Mouse (Mus musculus): ENCODE measurements at regions not wholly inside any gene's neighbourhood (a gene's known extent, or its start where the extent isn't known, plus 50 kb on each side); places are given as distances from the start of the nearest gene placed in this dataset.

DNA sequence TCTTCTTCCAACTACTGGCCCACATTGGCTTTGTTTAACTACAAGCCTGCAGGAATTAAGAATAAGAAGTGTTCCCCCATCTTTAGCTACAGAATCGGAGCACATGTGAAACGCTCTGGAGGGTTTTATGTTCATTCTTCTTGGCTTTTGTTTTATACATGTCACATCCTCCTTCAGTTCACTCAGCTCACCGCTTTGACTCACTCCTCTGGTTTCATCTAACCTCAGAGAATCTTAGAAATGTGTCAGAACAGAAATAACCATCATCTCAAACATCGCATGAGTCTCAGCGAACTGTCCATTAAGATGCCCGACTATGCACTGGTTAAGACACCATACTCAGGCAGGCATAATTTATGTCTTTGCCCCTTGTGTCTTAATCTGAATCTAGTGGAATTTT is 255.1 kb upstream of the Gm765 start:
- ATAC-seq, result peak; percentile 65

DNA sequence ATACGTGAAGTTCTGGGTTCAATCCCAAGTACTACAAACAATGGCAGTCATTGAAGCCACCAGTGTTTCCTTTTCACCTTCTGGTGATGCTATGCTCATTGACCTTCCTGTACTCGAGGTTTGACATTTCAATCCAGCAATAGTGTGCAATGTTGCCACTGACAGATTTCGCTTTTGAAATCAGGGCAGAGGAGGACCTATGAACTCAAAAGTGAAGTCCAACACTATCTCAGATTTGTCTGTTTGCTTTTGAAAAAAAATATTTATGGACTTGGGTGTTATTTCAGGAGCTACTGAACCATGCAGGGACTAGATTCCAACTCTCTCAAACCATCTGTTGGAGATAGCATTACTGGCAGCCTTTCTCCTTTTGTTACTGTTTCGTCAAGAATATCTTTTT is 248.4 kb upstream of the Gm765 start:
- no peak for ATAC-seq

GRCm38 (mm10) chr6:98588979-98589378 is 246.4 kb upstream of the Gm765 start:
- ATAC-seq, result no peak

DNA sequence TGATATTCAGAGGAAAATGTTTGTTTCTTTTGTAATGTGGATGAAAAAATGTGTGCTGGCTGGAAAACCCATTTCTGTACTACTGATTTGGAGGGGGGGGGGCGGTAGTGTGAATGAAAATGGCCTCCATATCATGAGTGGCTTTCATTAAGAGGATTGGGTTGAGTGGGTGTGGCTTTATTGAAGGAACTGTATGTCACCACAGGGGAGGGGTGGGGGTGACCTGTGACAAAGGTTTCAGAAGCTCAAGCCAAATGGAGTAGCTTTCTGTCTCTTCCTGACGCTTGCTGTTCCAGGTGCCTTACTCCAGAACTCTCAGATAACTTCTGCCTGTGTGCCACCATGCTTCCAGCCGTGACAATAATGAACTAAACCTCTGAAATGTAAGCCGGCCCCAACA is 242.0 kb upstream of the Gm765 start:
- no peak for ATAC-seq

DNA sequence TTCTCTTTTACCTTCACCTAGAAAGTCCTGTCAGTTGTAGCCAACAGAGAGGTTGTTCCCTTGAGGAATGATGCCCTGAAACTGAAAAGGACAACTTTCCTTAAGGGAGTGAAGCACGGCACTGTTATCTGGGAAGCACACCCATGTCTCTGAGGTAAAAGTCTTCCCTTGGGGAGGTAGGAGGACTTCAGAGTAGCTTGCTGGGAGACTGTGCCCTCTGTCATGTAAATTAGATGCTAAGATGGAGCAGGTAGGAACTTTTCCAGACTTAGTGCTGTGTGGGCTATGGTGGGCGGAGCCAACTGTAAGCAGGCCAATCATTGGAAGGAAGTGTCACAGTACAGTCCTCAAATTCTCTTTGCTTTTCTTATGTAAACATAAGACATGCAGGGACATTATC is 240.3 kb upstream of the Gm765 start:
- no peak for ATAC-seq

DNA sequence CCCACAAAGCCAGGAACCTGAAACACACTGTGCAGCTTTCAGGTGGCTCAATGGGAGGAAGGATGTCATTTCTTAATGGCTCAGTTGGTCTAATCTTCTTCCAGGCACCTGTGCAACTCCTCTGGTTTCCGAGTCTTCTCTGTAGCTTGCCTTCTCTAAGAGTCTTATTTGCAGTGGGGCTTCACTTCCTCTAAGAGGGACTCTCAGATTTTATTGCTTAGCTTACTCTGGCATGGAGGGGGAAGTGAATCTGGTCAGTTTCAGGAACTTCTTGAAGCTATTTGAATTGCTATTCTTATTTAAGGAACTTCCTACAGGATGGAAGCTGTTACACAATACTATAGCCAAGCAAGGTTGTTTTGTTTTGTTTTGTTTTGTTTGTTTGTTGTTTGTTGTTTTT is 232.7 kb upstream of the Gm765 start:
- ATAC-seq, result no peak

DNA sequence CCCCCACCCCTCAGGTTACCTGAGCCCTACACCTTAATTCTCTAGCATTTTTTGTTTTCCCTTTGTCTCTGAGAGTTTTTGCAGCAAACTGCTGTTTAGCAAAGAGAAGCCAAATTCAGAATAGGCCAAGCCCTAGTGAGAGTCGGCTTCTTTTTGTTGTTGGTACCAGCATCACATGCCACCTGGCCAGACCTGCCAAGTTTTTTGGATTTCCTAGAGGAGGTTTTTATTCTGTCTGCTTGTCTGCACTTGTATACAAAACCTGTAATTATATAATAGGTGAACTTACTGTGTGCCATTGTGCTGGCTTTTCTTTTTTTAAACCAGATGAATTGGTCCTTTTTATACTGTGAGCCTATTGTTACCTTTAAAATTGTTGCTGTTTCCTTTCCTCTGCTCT is 213.1 kb upstream of the Gm765 start:
- no peak for ATAC-seq

GRCm38 (mm10) chr6:98553922-98554321 is 211.4 kb upstream of the Gm765 start:
- ATAC-seq, result peak; percentile 68

GRCm38 (mm10) chr6:98551781-98552180 is 209.2 kb upstream of the Gm765 start:
- no peak for ATAC-seq

DNA sequence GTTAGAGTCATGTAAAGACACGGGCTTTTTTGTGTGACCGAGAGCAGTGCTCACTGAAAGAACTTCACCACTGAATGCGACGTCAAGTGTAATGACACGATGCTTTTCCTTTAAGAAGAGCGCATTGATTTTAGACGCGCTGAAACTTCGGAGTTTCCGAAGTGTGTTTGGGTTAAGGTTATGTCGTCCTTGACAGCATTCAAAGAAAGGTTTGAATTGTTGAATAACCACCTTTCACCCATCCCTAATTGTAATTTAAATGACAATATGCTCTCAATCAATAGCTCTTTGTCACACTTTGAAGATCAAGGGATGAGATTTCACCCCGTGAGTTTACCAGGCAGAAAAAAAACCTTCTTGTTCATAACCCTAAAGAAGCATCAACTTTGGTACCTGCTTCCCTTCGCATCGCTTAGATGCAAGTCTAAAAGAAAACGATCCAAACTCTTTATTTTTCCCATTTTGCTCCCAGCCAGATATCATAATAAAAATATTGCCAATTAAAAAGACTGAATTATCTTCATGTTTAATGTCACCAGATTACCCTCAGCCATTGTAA is 184.4 kb upstream of the Gm765 start:
- ATAC-seq, result no peak

GRCm38 (mm10) chr6:98525286-98525685 is 182.7 kb upstream of the Gm765 start:
- ATAC-seq, result peak; percentile 57

GRCm38 (mm10) chr6:98524659-98525058 is 182.1 kb upstream of the Gm765 start:
- ATAC-seq, result no peak

DNA sequence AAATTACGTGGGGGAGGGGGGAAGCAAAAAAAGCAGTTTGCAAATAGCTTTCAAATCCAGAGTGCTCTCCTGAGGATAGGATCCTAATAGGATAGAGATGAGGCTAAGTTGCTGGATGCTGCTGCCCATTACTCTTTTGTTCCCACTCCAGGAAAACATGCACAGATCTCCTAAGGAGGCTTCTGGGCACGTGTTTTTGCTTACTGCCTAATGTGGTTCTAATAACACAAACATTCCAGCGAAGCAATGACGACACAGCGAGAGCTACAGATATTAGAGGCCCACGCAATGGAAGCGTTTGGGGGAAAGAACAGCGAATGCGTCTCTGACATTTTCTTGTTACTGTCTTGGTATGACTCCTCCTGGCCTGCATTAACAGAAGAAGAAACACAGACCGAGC is 179.0 kb upstream of the Gm765 start:
- no peak for ATAC-seq

DNA sequence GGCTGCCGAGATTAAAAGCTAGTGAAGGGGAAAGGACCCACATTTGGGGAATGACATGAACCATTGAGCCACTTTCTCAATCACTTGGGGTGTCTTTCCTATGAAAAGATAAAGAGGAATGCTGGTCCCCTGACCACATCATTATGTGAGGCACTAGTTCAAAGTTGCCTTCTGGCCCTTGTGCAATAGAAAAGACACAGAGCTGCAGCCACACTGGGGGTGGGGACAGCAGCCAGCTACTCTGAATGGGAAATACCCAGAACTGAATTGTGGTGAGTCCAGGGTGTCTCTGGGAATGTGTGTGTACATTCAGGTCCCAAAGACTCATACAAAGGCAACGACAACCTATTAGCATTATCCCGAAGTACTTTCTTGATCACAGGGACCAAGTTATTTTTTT is 172.3 kb upstream of the Gm765 start:
- ATAC-seq, result no peak

DNA sequence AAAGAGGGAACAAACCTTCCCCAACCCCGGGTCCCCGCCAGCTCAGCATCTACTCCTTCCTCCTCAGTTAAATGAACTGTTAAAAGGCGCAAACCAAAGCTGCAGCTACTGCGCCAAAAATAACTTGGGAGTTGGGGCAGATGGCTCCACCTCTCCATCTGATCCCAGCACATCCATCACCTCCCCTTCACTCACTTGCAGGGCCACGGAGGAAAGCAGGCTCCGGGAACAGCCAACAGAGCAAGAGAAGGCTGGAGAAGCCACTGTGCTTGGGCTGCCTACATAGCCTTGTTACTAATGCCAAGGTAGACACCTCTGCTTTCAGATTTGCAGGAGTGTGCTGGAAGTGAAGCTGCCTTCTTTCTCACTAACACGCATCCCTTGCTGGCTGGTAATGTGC is 171.8 kb upstream of the Gm765 start:
- ATAC-seq, result no peak

- ATAC-seq, result no peak
These were observed 170.7 kb upstream of the Gm765 start for GRCm38 (mm10) chr6:98513217-98513616.

- ATAC-seq, result no peak
These were observed 160.2 kb upstream of the Gm765 start for GRCm38 (mm10) chr6:98502726-98503125.

DNA sequence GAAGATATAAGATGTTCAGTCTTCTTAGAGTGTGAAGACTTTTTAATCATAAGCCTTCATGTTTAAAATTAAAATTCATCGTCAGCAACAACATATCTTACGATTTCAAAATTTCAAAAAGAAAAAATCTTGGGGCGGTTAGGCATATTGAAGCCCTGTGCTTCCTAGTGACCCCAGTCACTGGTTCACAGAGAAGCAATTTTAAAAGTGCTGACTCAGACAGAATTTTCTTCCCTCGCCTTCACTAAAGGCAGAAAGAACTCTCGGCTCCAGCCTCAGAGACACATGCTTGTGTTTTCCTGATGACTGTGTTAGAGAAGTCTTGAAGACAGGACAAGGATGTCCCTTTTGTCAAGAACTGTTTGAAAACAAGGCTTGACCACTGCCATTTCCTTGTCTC is 157.2 kb upstream of the Gm765 start:
- ATAC-seq, result no peak

GRCm38 (mm10) chr6:98486626-98487025 is 144.1 kb upstream of the Gm765 start:
- ATAC-seq, result no peak

- ATAC-seq, result no peak
These were observed 141.0 kb upstream of the Gm765 start for GRCm38 (mm10) chr6:98483319-98484123.

DNA sequence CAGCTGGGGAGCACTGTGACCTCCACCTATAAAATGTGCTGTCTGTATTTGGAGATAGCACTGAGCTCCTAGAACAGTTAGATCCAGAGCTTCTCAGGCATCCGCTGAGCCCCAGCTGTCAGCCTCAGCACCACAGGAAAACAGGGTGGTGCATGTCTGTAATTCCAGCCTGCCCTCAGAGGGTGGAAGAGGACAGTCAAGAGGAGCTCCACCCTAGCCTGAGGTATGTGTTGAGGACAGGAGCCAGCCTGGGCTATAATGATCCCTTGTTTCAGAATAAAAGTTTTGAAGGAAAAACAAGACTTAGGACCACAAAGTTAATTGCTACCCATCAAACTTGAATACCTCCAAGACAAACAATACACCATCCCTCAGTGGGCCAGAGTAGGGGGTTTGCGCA is 139.8 kb upstream of the Gm765 start:
- ATAC-seq, result no peak

GRCm38 (mm10) chr6:98467563-98467962 is 125.0 kb upstream of the Gm765 start:
- no peak for ATAC-seq

GRCm38 (mm10) chr6:98452277-98452676 is 109.7 kb upstream of the Gm765 start:
- no peak for ATAC-seq

GRCm38 (mm10) chr6:98435676-98436075 is 93.1 kb upstream of the Gm765 start:
- no peak for ATAC-seq

GRCm38 (mm10) chr6:98433286-98433685 is 90.7 kb upstream of the Gm765 start:
- no peak for ATAC-seq

All from activated CD4-positive, CD25-positive, alpha-beta regulatory T cell, adult 4 months (primary cell).